Mouse (Mus musculus) forebrain, embryonic 10.5 days (tissue): Measurements from ENCODE around the gene Olfr519. TPM values are rescaled to one million over a fixed set of nuclear protein-coding genes. Genes with fewer than 3 reads are reported as not detected.
A peak's percentile ranks its signal among the peaks of the same experiment; 100 is the strongest.

Experiments
- DNase-seq: peaks from one replicate; pipeline ENCODE4 v3.0.0-alpha.2; 2017; ENCODE audit warnings: low spot score; ENCODE audit errors: extremely low spot score
- H3K27ac ChIP-seq: fragments of 300-500 bp; sonication (generic); 2 replicates; pipeline ENCODE4 v1.5.1; 2016; ENCODE audit warnings: mild to moderate bottlenecking
- H3K27me3 ChIP-seq: fragments of 300-500 bp; sonication (generic); 2 replicates; pipeline ENCODE4 v1.6.1; 2016; ENCODE audit warnings: mild to moderate bottlenecking; ENCODE audit not compliant: poor library complexity, severe bottlenecking
- H3K36me3 ChIP-seq: fragments of 300-500 bp; sonication (generic); replicated peaks from 2 replicates; pipeline ENCODE4 v1.6.1; 2016; ENCODE audit warnings: mild to moderate bottlenecking, moderate library complexity
- H3K4me1 ChIP-seq: fragments of 300-500 bp; sonication (generic); 2 replicates; pipeline ENCODE4 v1.6.1; 2016
- H3K4me3 ChIP-seq: fragments of 300-500 bp; sonication (generic); 2 replicates; pipeline ENCODE4 v1.5.1; 2016; ENCODE audit warnings: mild to moderate bottlenecking, moderate library complexity
- H3K9me3 ChIP-seq: fragments of 300-500 bp; sonication (generic); 2 replicates; pipeline ENCODE4 v1.6.1; 2016; ENCODE audit warnings: mild to moderate bottlenecking, moderate library complexity
- WGBS: fragments of 180-500 bp; shearing (Covaris S2); methylation state at CpG from one replicate; pipeline ENCODE4 v1.1.7; 2016; 5-methylcytosine and 5-hydroxymethylcytosine counted together
- polyA plus RNA-seq: library from polyadenylated mRNA; unstranded; fragments of >200 nt; fragmentation: Nextera tagmentation; extraction: Ambion mirVana; gene quantifications from 2 replicates; pipeline ENCODE4 v1.2.1, GENCODE M21; 2016

The Olfr519 gene
- polyA plus RNA-seq = not detected in 2 replicates

DNA sequence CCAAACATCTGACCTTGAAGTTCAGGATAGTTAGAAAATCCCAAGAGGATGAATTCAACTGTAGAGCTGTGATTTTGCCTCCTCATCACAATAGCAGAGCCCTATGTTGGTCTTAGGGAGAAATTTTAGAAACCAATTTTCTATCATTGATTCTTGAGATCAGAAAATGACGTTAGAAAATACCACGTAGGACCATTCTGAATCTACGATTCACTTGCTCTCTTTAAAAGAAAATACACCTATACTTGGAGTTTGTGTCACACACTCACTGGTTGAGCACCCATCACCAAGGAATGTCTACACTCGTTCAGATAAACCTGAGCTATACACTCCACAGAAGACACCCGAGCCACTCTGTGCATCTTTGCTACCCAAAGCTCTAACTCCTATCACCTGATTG lies at the start of gene Olfr519:
Olfr519 (minus strand) TSS at position 101 of the 400 bp plus-strand sequence.
- Histone ChIP-seq H3K4me3 (no peak within 1 kb of the TSS), H3K9me3 (no peaks in the 10 kb centered on the region), H3K36me3 (no peaks in the 10 kb centered on the region), H3K4me1 (no peaks in the 10 kb centered on the region), H3K27me3 (no peaks in the 10 kb centered on the region), H3K27ac (no peak within 1 kb of the TSS)
- WGBS = 92% methylated on average over 5 of the region's 5 CpGs
- DNase-seq = no peak

DNA sequence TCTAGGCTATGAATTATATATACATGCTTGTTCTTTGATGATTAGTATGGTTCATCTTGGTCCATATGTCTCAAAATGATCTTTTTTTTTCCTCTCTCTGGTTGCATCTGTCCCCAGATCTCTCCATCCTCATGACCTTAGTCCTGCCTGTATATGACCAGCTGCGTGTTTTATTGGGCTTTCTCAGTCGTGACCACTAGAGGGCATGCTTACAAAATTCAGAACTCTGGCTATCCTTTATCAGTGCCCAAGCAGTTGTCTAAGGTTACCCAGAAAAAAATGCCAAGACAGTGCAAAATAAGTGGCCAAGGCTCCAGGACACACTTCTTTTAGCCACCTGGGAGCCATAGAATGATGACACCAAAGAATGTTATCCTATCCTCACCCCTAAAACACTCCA lies 49.8 kb upstream of the Olfr519 start:
- no peaks in the 10 kb centered on the region for H3K9me3 ChIP-seq
- H3K36me3 ChIP-seq = peaks cover 78% of the 10 kb centered on the region
- no peak overlapping the region for H3K27ac ChIP-seq
- H3K27me3 ChIP-seq = peaks cover 6% of the 10 kb centered on the region
- H3K4me3 ChIP-seq = no peak overlapping the region
- peaks cover 7% of the 10 kb centered on the region; the same call in 1 of the 2 replicates for H3K4me1 ChIP-seq
- no peak for DNase-seq
- WGBS = 3% methylated on average over 2 of the region's 2 CpGs

DNA sequence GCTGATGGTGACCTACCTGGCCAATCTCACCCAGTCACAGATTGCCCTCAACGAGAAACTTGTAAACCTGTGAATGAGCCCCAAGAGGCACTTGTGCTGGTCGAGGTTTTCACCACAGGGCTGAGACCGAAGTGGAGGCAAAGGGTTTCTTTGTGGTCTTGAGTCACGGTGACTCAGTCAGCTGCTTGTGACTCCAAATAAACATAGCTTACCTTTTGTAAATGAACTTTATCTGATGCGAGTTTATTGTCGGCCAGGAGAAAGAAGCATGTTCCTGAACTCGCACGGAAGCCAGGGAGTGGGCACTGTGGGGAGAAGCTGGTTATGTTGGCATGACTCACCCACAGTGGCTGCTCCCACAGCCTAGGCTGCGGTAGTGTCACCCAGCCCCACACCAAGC lies 47.2 kb upstream of the Olfr519 start:
- H3K27ac ChIP-seq = no peak overlapping the region
- WGBS = 96% methylated on average over 9 of the region's 9 CpGs
- H3K36me3 ChIP-seq = peaks cover 100% of the 10 kb centered on the region
- DNase-seq = no peak
- H3K4me1 ChIP-seq = peaks cover 2% of the 10 kb centered on the region
- H3K27me3 ChIP-seq = no peaks in the 10 kb centered on the region
- H3K4me3 ChIP-seq = no peak overlapping the region
- H3K9me3 ChIP-seq = no peaks in the 10 kb centered on the region

DNA sequence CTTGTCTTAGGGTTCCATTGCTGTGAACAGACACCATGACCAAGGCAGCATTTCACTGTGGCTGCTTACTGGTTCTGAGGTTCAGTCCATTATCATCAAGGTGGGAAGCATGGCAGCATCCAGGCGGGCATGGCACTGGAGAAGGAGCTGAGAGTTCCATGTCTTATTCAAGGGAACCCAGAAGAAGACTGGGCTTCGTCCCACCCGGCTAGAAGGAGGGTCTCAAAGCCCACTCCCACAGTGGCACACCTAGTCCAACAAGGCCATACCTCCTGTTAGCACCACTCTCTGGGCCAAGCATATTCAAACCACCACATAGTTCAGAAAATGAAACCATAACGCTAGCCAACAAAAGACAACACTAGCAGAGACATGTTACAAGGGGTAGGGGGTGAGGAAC lies 42.4 kb upstream of the Olfr519 start:
- DNase-seq = no peak
- 87% methylated on average over 4 of the region's 4 CpGs for WGBS
- Histone ChIP-seq H3K36me3 (peaks cover 63% of the 10 kb centered on the region), H3K9me3 (no peaks in the 10 kb centered on the region), H3K4me3 (no peak overlapping the region), H3K27ac (no peak overlapping the region), H3K27me3 (no peaks in the 10 kb centered on the region), H3K4me1 (peaks cover 19% of the 10 kb centered on the region)

DNA sequence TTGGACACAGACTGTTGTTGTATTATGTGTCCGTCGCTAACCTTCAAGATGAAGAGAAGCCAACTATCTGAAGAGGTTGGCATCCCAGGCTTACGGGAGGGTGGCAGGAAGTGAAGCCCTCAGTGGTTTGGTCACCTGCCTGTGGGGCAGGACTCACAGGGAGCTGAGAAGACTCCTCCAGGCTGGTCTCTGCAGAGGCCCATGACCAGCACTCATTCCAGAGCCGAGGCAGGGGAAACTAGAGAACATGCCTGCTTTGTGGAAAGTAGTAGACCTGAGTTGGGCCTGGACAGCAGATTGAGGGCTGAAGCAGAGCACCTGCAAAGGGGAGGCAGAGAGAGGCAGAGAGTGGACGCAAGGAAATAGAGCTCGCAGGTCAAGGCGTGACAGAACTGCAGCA lies 41.2 kb upstream of the Olfr519 start:
- H3K4me3 ChIP-seq = peak overlapping the region; percentile 77
- H3K27ac ChIP-seq = no peak overlapping the region
- 87% methylated on average over 7 of the region's 7 CpGs for WGBS
- no peak for DNase-seq
- H3K4me1 ChIP-seq = peaks cover 19% of the 10 kb centered on the region
- peaks cover 51% of the 10 kb centered on the region for H3K36me3 ChIP-seq
- H3K9me3 ChIP-seq = no peaks in the 10 kb centered on the region
- H3K27me3 ChIP-seq = no peaks in the 10 kb centered on the region

DNA sequence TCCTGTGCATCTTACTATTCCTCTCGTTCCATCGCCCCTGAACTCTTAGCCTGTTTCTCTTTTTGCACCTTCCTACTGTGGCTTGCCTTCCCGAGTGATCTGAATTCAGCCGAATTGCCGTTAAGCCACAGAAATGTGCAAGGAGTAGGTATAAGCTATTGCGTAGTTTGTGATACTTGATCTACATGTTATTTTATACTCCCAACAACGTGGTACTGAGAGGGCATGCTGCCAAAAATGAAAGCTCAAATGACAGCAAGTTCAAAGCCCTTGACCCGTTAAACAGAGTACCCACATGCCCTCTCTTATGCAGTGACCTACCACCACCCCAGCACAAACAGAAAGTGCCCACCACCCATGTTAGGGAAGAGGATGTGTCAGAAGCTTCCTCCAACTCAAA lies 40.6 kb upstream of the Olfr519 start:
- 9% methylated on average over 8 of the region's 8 CpGs for WGBS

DNA sequence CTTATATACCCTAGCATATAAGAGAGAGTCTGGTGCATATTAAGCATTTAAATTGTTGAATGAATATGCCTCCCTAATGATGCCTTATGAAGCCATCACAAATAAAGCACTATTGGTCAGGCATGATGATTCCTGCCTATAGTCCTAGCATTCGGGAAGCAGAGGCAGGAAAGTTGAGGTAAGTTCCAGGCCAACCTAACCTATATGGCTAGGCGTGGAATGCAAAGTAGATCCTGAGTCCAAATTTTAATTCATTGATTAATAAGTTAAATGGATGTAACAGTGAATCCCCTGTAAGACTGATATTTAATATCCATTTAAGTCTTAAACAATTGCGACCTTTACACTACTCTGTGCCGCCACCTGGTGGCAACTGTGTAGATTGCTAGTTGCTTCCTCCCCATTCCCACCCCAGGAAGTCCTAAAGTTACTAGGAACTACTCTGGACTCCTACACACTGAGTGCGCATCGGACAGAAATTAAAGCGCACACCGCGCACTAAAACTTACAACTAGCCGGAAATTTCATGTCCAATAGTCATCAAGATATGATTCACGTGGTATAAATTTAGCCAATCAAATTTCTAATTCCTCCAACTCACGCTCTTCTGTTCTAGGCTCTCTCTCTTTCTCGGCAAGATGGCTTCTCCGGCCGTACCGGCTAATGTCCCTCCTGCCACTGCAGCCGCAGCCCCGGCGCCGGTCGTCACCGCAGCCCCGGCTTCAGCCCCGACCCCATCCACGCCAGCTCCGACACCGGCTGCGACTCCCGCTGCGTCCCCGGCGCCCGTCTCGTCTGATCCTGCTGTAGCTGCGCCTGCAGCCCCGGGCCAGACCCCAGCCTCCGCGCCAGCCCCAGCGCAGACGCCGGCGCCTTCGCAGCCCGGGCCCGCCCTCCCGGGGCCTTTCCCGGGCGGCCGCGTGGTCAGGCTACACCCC lies 39.8 kb upstream of the Olfr519 start, which contains the start of gene Eif3f:
Eif3f (plus strand) TSS at position 624 of the 938 bp plus-strand sequence.
- 2% methylated on average over 50 of the region's 50 CpGs for WGBS
- H3K27me3 ChIP-seq = no peaks in the 10 kb centered on the region
- no peaks in the 10 kb centered on the region for H3K9me3 ChIP-seq
- peak within 1 kb of the TSS; percentile 95 for H3K27ac ChIP-seq
- DNase-seq = peak; percentile 91
- H3K4me1 ChIP-seq = peaks cover 19% of the 10 kb centered on the region
- peaks cover 38% of the 10 kb centered on the region for H3K36me3 ChIP-seq
- peak within 1 kb of the TSS; percentile 77 for H3K4me3 ChIP-seq

More for the DNA sequence above, 40.6 kb upstream of the Olfr519 start:
- Histone ChIP-seq H3K36me3 (peaks cover 46% of the 10 kb centered on the region), H3K27me3 (no peaks in the 10 kb centered on the region), H3K27ac (peak overlapping the region; percentile 95), H3K4me1 (peaks cover 19% of the 10 kb centered on the region), H3K9me3 (no peaks in the 10 kb centered on the region), H3K4me3 (peak overlapping the region; percentile 77)
- no peak for DNase-seq

DNA sequence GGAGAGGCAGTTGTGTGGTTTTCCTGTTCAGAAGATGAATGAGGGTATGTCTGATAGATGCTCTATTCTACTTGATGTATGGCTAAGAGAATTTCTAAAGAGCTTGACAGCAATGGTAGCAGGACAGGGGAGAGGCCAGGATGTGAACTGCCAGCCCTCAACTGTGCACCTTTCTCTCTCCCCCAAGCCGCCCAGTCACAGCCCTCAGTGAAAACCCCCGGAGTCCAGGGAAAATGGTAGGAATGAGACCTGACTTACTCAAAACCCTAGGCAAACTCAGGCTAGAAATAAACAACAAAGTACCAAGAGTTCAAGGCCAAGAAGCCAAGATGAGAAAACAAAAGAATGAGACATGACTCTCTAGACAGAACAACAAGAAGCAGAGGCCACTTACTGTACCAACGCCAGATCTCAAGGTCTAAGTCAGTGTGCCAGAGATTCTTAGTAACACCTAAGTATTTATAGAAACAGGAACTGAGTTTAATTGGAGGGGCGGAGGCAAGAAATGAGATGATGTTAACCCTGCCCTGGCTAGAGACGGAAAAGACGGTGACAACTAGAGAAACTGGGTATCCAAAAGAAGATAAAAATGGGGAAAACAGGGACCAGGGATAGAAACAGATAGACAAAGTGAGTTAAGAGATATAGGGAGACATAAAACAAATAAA lies 35.6 kb upstream of the Olfr519 start, which contains the start of gene Nlrp10:
Nlrp10 (minus strand) TSS at position 453 of the 668 bp plus-strand sequence.
- peaks cover under 1% of the 10 kb centered on the region for H3K4me1 ChIP-seq
- no peak within 1 kb of the TSS for H3K4me3 ChIP-seq
- H3K9me3 ChIP-seq = no peaks in the 10 kb centered on the region
- no peak for DNase-seq
- H3K36me3 ChIP-seq = no peaks in the 10 kb centered on the region
- no peaks in the 10 kb centered on the region for H3K27me3 ChIP-seq
- H3K27ac ChIP-seq = no peak within 1 kb of the TSS
- 84% methylated on average over 6 of the region's 6 CpGs for WGBS

DNA sequence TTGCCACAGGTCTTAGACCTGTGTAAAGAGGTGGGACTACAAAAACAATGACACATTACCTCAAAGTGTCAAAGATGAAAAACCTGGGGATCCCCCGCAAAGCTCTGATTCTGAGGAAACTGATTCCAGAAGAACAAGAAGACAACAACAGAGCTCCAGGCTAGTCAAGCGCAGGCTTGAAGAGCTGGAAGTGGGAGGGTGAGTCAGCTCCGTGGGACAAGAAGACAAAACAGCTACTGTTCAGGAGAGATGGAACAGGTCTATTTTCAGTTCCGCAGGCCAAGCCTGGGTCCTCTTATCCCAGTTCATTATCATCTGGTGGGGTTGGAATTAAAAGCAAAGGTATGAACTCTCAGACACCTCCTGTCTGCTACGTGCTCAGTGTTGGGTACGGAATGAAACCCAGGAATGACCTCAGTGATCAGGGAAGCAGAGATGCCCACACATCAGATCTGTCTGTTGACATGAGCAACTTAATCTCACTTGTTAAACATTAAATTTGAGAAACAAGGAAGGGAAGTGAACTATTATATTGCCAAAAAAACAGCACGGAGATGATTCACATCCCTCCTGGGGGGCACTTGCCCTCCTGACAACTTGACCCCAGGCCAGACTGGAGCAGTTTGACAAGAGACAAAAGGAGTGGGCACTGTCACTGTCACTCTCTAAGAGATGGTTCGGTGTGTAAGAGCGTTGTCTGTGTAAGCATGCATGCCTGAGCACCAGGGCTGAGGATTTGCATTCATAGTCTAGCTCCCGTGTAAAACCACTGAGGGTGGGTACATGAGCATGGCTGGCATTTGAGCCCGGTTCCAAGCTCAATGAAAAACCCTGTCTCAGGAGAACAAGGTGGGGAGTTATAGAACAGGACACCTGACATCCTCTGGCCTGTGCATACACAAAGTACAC lies 34.3 kb upstream of the Olfr519 start:
- Histone ChIP-seq H3K4me3 (no peak overlapping the region), H3K27me3 (no peaks in the 10 kb centered on the region), H3K27ac (no peak overlapping the region), H3K9me3 (no peaks in the 10 kb centered on the region), H3K36me3 (no peaks in the 10 kb centered on the region), H3K4me1 (no peaks in the 10 kb centered on the region)
- DNase-seq = no peak
- WGBS = 87% methylated on average over 11 of the region's 11 CpGs

DNA sequence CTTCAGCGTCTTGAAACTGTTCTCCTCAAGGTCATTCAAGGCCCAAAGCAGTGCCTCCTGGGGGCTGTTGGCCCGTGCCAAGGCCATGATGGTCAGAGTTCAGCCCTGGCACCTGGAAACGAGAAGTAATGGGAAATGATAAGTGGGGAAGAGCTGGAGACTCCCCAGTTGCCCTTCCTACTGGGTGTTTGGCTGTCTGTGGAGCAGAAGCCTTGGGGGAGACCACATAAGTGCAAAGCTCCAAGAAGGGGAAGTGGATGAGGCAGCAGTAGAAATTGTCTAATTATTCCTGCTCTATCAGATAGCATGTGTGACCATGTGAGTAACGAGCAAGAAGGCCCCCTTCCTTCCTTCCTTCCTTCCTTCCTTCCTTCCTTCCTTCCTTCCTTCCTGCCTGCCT lies 32.8 kb upstream of the Olfr519 start:
- WGBS = 80% methylated on average over 4 of the region's 4 CpGs
- H3K36me3 ChIP-seq = no peaks in the 10 kb centered on the region
- no peak for DNase-seq
- H3K27me3 ChIP-seq = no peaks in the 10 kb centered on the region
- H3K9me3 ChIP-seq = no peaks in the 10 kb centered on the region
- H3K4me1 ChIP-seq = no peaks in the 10 kb centered on the region
- no peak overlapping the region for H3K4me3 ChIP-seq
- H3K27ac ChIP-seq = no peak overlapping the region

DNA sequence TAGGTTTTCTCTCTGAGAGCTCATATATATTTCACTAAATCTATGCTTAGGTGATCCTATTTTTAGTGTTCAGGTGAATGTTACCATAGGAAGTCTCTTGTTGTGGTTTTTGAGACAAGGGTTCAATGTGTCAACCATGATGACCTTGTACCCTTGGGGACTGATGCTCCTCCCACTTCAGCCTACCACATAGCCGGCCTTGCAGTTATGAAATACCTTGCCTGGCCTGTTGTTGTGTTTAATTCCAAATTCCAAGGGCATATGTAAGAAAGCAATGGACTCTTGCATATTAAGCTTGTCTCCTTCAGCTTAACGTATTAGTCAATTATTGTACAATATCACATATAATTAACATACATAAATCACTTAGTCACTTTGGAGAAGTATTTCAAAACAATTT lies 9.7 kb upstream of the Olfr519 start:
- no peaks in the 10 kb centered on the region for H3K36me3 ChIP-seq
- no peak for DNase-seq
- no peak overlapping the region for H3K27ac ChIP-seq
- H3K4me1 ChIP-seq = no peaks in the 10 kb centered on the region
- WGBS = 91% methylated on average over 2 of the region's 2 CpGs
- no peaks in the 10 kb centered on the region for H3K27me3 ChIP-seq
- H3K9me3 ChIP-seq = no peaks in the 10 kb centered on the region
- H3K4me3 ChIP-seq = no peak overlapping the region

DNA sequence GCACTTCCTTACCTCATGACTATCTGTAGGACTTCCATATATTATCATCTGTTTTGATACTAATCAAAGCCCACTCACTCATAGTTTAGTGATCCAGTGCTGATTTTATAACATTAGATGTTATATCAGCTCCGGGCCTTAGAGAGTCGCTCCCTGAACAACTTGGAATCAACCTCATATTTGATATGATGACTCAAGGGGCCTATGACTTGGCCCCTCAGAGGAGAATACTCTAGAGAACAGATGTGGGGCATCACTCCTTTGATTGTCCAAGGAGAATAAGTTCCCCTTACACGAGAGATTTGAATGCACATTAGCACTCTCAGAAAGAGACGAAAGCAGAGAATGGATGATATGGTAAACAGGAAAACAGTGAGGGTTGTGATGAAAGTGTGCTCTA lies 9.3 kb downstream of the Olfr519 start, which contains the start of gene Olfr518:
Olfr518 (minus strand) TSS at position 101 of the 400 bp plus-strand sequence.
- no peaks in the 10 kb centered on the region for H3K36me3 ChIP-seq
- H3K27me3 ChIP-seq = no peaks in the 10 kb centered on the region
- no peak within 1 kb of the TSS for H3K27ac ChIP-seq
- H3K4me1 ChIP-seq = no peaks in the 10 kb centered on the region
- 79% methylated on average over 4 of the region's 4 CpGs for WGBS
- no peak within 1 kb of the TSS for H3K4me3 ChIP-seq
- no peaks in the 10 kb centered on the region for H3K9me3 ChIP-seq
- no peak for DNase-seq
